Mouse (Mus musculus): ENCODE measurements around the gene Lrrc8c. TPM values are rescaled to one million over a fixed set of nuclear protein-coding genes. Genes with fewer than 3 reads are reported as not detected.

The Lrrc8c gene
- total RNA-seq, 1 experiment = 9.4 TPM

DNA sequence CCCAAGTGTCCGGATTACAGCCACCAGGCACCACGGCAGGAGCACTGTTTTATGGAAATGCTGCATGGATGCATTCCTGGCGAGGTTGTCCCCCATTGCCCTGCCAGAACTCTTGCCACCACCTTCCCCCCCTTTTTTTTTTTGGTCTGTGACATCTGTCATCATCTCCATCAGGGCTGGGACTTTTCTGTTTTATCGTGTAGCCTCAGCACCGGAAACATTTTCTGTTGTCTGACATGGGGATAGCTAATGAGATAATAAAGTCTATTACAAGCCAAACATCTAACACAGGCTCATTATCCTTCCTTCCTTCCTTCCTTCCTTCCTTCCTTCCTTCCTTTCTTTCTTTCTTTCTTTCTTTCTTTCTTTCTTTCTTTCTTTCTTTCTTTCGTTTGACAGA lies 119.7 kb downstream of the Lrrc8c start:
- Histone ChIP-seq H3K9ac (ENCODE audit: insufficient read depth, low read depth, low read length, poor library complexity, severe bottlenecking) (no peak overlapping the region), H3K4me1 (ENCODE audit: control insufficient read depth in 2 of 2, insufficient read depth in 2 of 2, low read length in 2 of 2, poor library complexity in 1 of 2) (peaks cover 0 to 7% of the 10 kb centered on the region in 2 experiments; a peak in 2 of 4 replicates), H3K27ac (ENCODE audit: insufficient read depth, low read depth, low read length, poor library complexity, severe bottlenecking) (no peak overlapping the region), H3K9me3 (ENCODE audit: control insufficient read depth, insufficient read depth, low read depth, low read length) (no peaks in the 10 kb centered on the region), H3K36me3 (ENCODE audit: control insufficient read depth, insufficient read depth, low read length, poor library complexity, severe bottlenecking) (no peaks in the 10 kb centered on the region), H3K4me3 (ENCODE audit: insufficient read depth in 1 of 2, low read depth in 1 of 2, low read length in 2 of 2, poor library complexity in 1 of 2, severe bottlenecking in 1 of 2) (no peak overlapping the region)
- in situ Hi-C loops (cut with MboI; ENCODE audit: low sequenced_read_pairs in 2 of 2, unreplicated experiment in 2 of 2) = no loop called here
- no peak for TF ChIP-seq HCFC1 (IDR thresholded peaks at IDR 0.05; ENCODE audit: borderline replicate concordance, insufficient read depth, low read length)
- no peak for DNase-seq (ENCODE audit: low read depth, low spot score)

DNA sequence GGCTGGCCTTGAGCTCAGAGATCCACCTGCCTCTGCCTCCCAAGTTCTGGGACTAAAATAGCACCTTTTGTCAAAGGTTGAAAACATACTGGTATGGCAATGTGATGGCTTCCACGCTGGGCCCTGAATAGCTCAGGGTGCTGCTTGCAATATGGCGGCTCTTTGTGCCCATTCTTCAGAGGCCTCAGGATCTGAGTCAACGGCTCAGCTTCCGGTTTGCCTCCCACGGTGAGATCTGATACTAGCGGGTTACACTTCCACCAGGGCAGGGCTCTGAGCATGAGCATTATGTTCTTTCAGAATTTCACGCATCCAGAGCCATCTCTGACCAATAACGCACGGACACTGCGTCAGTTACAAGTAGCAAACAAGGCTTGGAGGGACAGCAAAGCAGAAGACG lies 120.2 kb downstream of the Lrrc8c start:
- TF ChIP-seq MAFK (IDR thresholded peaks at IDR 0.05; ENCODE audit: insufficient read depth, low read depth, low read length) = no peak
- no peak for TF ChIP-seq ZNF384 (IDR thresholded peaks at IDR 0.05; ENCODE audit: low read depth, low read length)
- no peak for TF ChIP-seq CHD2 (IDR thresholded peaks at IDR 0.05; ENCODE audit: low read depth, low read length)
- TF ChIP-seq HCFC1 (IDR thresholded peaks at IDR 0.05; ENCODE audit: borderline replicate concordance, insufficient read depth, low read length) = no peak
- no peak for TF ChIP-seq ZC3H11A (IDR thresholded peaks at IDR 0.05; ENCODE audit: borderline replicate concordance, low read depth, low read length)
- no peaks in the 10 kb centered on the region for H3K9me3 ChIP-seq (ENCODE audit: control insufficient read depth, insufficient read depth, low read depth, low read length)
- no peak overlapping the region for H3K27ac ChIP-seq (ENCODE audit: insufficient read depth, low read depth, low read length, poor library complexity, severe bottlenecking)
- H3K4me1 ChIP-seq (ENCODE audit: control insufficient read depth in 2 of 2, insufficient read depth in 2 of 2, low read length in 2 of 2, poor library complexity in 1 of 2) = peaks cover 0 to 7% of the 10 kb centered on the region in 2 experiments; a peak in 2 of 4 replicates
- no peak overlapping the region for H3K4me3 ChIP-seq (ENCODE audit: insufficient read depth in 1 of 2, low read depth in 1 of 2, low read length in 2 of 2, poor library complexity in 1 of 2, severe bottlenecking in 1 of 2)
- no peaks in the 10 kb centered on the region for H3K36me3 ChIP-seq (ENCODE audit: control insufficient read depth, insufficient read depth, low read length, poor library complexity, severe bottlenecking)
- no peak overlapping the region for H3K9ac ChIP-seq (ENCODE audit: insufficient read depth, low read depth, low read length, poor library complexity, severe bottlenecking)
- no peak for DNase-seq (ENCODE audit: low read depth, low spot score)
- in situ Hi-C loops (cut with MboI; ENCODE audit: low sequenced_read_pairs in 2 of 2, unreplicated experiment in 2 of 2) = no loop called here

DNA sequence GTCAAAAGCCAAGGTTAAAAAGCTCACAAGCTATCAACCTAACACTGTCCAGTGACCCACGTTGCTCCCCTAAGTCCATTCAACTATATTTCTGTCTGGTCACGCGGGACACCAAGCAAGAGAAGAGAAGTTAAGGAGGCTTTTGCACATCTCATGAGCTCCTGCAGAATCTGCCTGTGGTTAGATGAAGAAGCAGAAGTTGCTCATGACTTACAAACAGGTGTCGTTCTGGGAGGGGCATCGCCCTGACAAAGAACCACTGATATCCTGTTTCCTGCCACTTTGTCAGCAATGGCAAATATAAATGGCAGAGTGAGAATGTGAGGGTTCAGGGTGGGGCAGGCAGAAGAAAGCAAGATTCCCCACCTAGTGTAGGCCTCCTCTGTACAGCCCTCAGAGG lies 123.3 kb downstream of the Lrrc8c start:
- H3K36me3 ChIP-seq (ENCODE audit: control insufficient read depth, insufficient read depth, low read length, poor library complexity, severe bottlenecking) = no peaks in the 10 kb centered on the region
- DNase-seq (ENCODE audit: low read depth, low spot score) = no peak
- no peaks in the 10 kb centered on the region for H3K9me3 ChIP-seq (ENCODE audit: control insufficient read depth, insufficient read depth, low read depth, low read length)
- in situ Hi-C loops (cut with MboI; ENCODE audit: low sequenced_read_pairs in 2 of 2, unreplicated experiment in 2 of 2) = loop anchor here in 1 of 2 experiments (10.0 kb wide), 1 partner anchor 238 kb away; no protein-coding TSS in a partner anchor
- H3K9ac ChIP-seq (ENCODE audit: insufficient read depth, low read depth, low read length, poor library complexity, severe bottlenecking) = no peak overlapping the region
- no peak overlapping the region for H3K4me3 ChIP-seq (ENCODE audit: insufficient read depth in 1 of 2, low read depth in 1 of 2, low read length in 2 of 2, poor library complexity in 1 of 2, severe bottlenecking in 1 of 2)
- no peak overlapping the region for H3K27ac ChIP-seq (ENCODE audit: insufficient read depth, low read depth, low read length, poor library complexity, severe bottlenecking)
- TF ChIP-seq MAFK (IDR thresholded peaks at IDR 0.05; ENCODE audit: insufficient read depth, low read depth, low read length) (no peak), ZNF384 (IDR thresholded peaks at IDR 0.05; ENCODE audit: low read depth, low read length) (no peak), HCFC1 (IDR thresholded peaks at IDR 0.05; ENCODE audit: borderline replicate concordance, insufficient read depth, low read length) (no peak), ZC3H11A (IDR thresholded peaks at IDR 0.05; ENCODE audit: borderline replicate concordance, low read depth, low read length) (no peak), CHD2 (IDR thresholded peaks at IDR 0.05; ENCODE audit: low read depth, low read length) (no peak)
- H3K4me1 ChIP-seq (ENCODE audit: control insufficient read depth in 2 of 2, insufficient read depth in 2 of 2, low read length in 2 of 2, poor library complexity in 1 of 2) = peaks cover 0 to 2% of the 10 kb centered on the region in 2 experiments; a peak in 2 of 4 replicates

DNA sequence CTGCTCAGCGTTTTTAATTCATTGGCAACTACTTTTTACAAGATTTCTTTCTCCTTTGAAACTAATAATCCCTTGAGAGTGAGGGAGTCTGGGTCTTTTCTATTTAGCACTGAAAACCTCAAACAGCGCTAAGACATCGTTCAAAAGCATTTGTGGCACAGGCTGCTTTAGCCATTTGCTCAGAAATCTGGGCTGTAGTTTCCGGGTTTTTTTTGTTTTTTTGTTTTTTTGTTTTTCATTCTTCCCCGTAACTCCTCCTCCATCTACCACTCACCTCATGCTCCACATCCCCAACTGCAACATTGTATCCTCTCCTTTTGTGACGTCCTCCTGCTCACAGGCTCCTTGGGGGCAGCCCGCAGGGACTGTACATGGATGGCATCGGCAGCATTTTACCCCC lies 124.1 kb downstream of the Lrrc8c start:
- Histone ChIP-seq H3K36me3 (ENCODE audit: control insufficient read depth, insufficient read depth, low read length, poor library complexity, severe bottlenecking) (no peaks in the 10 kb centered on the region), H3K9me3 (ENCODE audit: control insufficient read depth, insufficient read depth, low read depth, low read length) (no peaks in the 10 kb centered on the region), H3K4me1 (ENCODE audit: control insufficient read depth in 2 of 2, insufficient read depth in 2 of 2, low read length in 2 of 2, poor library complexity in 1 of 2) (peaks cover 0 to 2% of the 10 kb centered on the region in 2 experiments; a peak in 2 of 4 replicates), H3K4me3 (ENCODE audit: insufficient read depth in 1 of 2, low read depth in 1 of 2, low read length in 2 of 2, poor library complexity in 1 of 2, severe bottlenecking in 1 of 2) (no peak overlapping the region), H3K27ac (ENCODE audit: insufficient read depth, low read depth, low read length, poor library complexity, severe bottlenecking) (no peak overlapping the region), H3K9ac (ENCODE audit: insufficient read depth, low read depth, low read length, poor library complexity, severe bottlenecking) (no peak overlapping the region)
- no peak for DNase-seq (ENCODE audit: low read depth, low spot score)
- in situ Hi-C loops (cut with MboI; ENCODE audit: low sequenced_read_pairs in 2 of 2, unreplicated experiment in 2 of 2) = loop anchor here in 1 of 2 experiments (10.0 kb wide), 1 partner anchor 238 kb away; no protein-coding TSS in a partner anchor
- TF ChIP-seq ZC3H11A (IDR thresholded peaks at IDR 0.05; ENCODE audit: borderline replicate concordance, low read depth, low read length) = no peak
- TF ChIP-seq MAFK (IDR thresholded peaks at IDR 0.05; ENCODE audit: insufficient read depth, low read depth, low read length) = no peak
- no peak for TF ChIP-seq ZNF384 (IDR thresholded peaks at IDR 0.05; ENCODE audit: low read depth, low read length)
- TF ChIP-seq CHD2 (IDR thresholded peaks at IDR 0.05; ENCODE audit: low read depth, low read length) = no peak
- no peak for TF ChIP-seq HCFC1 (IDR thresholded peaks at IDR 0.05; ENCODE audit: borderline replicate concordance, insufficient read depth, low read length)

DNA sequence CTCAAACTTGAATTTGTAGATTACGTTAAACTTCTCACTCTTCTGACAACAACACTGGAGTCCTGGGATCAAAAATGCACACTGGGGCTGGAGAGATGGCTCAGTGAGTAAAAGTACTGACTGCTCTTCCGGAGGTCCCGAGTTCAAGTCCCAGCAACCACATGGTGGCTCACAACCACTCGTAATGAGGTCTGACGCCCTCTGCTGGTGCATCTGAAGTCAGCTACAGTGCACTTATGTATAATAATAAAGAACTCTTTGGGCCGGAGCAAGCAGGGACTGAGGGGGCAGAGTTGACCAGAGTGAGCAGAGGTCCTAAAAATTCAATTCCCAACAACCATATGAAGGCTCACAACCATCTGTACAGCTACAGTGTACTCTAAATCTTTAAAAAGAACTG lies 125.0 kb downstream of the Lrrc8c start:
- H3K4me3 ChIP-seq (ENCODE audit: insufficient read depth in 1 of 2, low read depth in 1 of 2, low read length in 2 of 2, poor library complexity in 1 of 2, severe bottlenecking in 1 of 2) = no peak overlapping the region
- in situ Hi-C loops (cut with MboI; ENCODE audit: low sequenced_read_pairs in 2 of 2, unreplicated experiment in 2 of 2) = loop anchor here in 1 of 2 experiments (10.0 kb wide), 1 partner anchor 239 kb away; no protein-coding TSS in a partner anchor
- no peak for DNase-seq (ENCODE audit: low read depth, low spot score)
- H3K36me3 ChIP-seq (ENCODE audit: control insufficient read depth, insufficient read depth, low read length, poor library complexity, severe bottlenecking) = no peaks in the 10 kb centered on the region
- H3K9me3 ChIP-seq (ENCODE audit: control insufficient read depth, insufficient read depth, low read depth, low read length) = no peaks in the 10 kb centered on the region
- peaks cover 0 to 5% of the 10 kb centered on the region in 2 experiments; a peak in 2 of 4 replicates for H3K4me1 ChIP-seq (ENCODE audit: control insufficient read depth in 2 of 2, insufficient read depth in 2 of 2, low read length in 2 of 2, poor library complexity in 1 of 2)
- no peak overlapping the region for H3K27ac ChIP-seq (ENCODE audit: insufficient read depth, low read depth, low read length, poor library complexity, severe bottlenecking)
- H3K9ac ChIP-seq (ENCODE audit: insufficient read depth, low read depth, low read length, poor library complexity, severe bottlenecking) = no peak overlapping the region
- TF ChIP-seq MAFK (IDR thresholded peaks at IDR 0.05; ENCODE audit: insufficient read depth, low read depth, low read length) = no peak
- TF ChIP-seq HCFC1 (IDR thresholded peaks at IDR 0.05; ENCODE audit: borderline replicate concordance, insufficient read depth, low read length) = no peak
- TF ChIP-seq ZC3H11A (IDR thresholded peaks at IDR 0.05; ENCODE audit: borderline replicate concordance, low read depth, low read length) = no peak
- TF ChIP-seq CHD2 (IDR thresholded peaks at IDR 0.05; ENCODE audit: low read depth, low read length) = no peak
- TF ChIP-seq ZNF384 (IDR thresholded peaks at IDR 0.05; ENCODE audit: low read depth, low read length) = no peak
